Mouse (Mus musculus) cerebral cortex, adult 2 months (tissue): ENCODE results near the gene Rangap1.

Source experiments
- WGBS: fragments of 180-500 bp; shearing (Covaris S2); methylation state at CpG from one replicate; pipeline ENCODE4 v1.1.7; 2018; 5-methylcytosine and 5-hydroxymethylcytosine counted together

The Rangap1 gene

GRCm38 (mm10) chr15:81742368-81742767, 3.0 kb downstream of the Rangap1 start:
- WGBS = 48% methylated on average over 2 of the region's 2 CpGs

- WGBS = 13% methylated on average over 2 of the region's 2 CpGs
These were observed 5.4 kb downstream of the Rangap1 start for GRCm38 (mm10) chr15:81739924-81740323.

GRCm38 (mm10) chr15:81739296-81739695, 6.0 kb downstream of the Rangap1 start:
- WGBS = 81% methylated on average over 3 of the region's 3 CpGs

- 58% methylated on average over 3 of the region's 3 CpGs for WGBS
These were observed 10.3 kb downstream of the Rangap1 start for GRCm38 (mm10) chr15:81735075-81735474.

GRCm38 (mm10) chr15:81729792-81730635, 15.3 kb downstream of the Rangap1 start:
- WGBS = 6% methylated on average over 41 of the region's 41 CpGs

- whole genome bisulfite sequencing = under 1% methylated on average over 49 of the region's 49 CpGs
These were observed 16.0 kb downstream of the Rangap1 start for GRCm38 (mm10) chr15:81729241-81729791.

- WGBS = 96% methylated on average over 8 of the region's 8 CpGs
These were observed 19.4 kb downstream of the Rangap1 start for GRCm38 (mm10) chr15:81725965-81726364.

GRCm38 (mm10) chr15:81723653-81724052, 21.7 kb downstream of the Rangap1 start:
- WGBS = 93% methylated on average over 11 of the region's 11 CpGs

- WGBS = 86% methylated on average over 5 of the region's 5 CpGs
These were observed 23.0 kb downstream of the Rangap1 start for GRCm38 (mm10) chr15:81722361-81722760.

GRCm38 (mm10) chr15:81719139-81719531, 26.2 kb downstream of the Rangap1 start:
- 92% methylated on average over 6 of the region's 6 CpGs for WGBS

GRCm38 (mm10) chr15:81718336-81719138, 26.8 kb downstream of the Rangap1 start:
- 55% methylated on average over 9 of the region's 9 CpGs for WGBS

- 53% methylated on average over 6 of the region's 6 CpGs for WGBS
These were observed 31.6 kb downstream of the Rangap1 start for GRCm38 (mm10) chr15:81713742-81714141.

GRCm38 (mm10) chr15:81710801-81711200, 34.5 kb downstream of the Rangap1 start:
- 68% methylated on average over 4 of the region's 4 CpGs for WGBS

- WGBS = 97% methylated on average over 1 of the region's 1 CpGs
These were observed 35.6 kb downstream of the Rangap1 start for GRCm38 (mm10) chr15:81709686-81710085.

- 79% methylated on average over 11 of the region's 11 CpGs for WGBS
These were observed 36.3 kb downstream of the Rangap1 start for GRCm38 (mm10) chr15:81708991-81709390.

GRCm38 (mm10) chr15:81703094-81703489, 42.2 kb downstream of the Rangap1 start:
- 87% methylated on average over 3 of the region's 3 CpGs for whole genome bisulfite sequencing

GRCm38 (mm10) chr15:81702306-81703093, 42.8 kb downstream of the Rangap1 start:
- 83% methylated on average over 13 of the region's 13 CpGs for WGBS

GRCm38 (mm10) chr15:81701350-81701749, 44.0 kb downstream of the Rangap1 start:
- WGBS = 78% methylated on average over 4 of the region's 4 CpGs

- WGBS = 86% methylated on average over 8 of the region's 8 CpGs
These were observed 44.7 kb downstream of the Rangap1 start for GRCm38 (mm10) chr15:81700601-81701000.

GRCm38 (mm10) chr15:81700161-81700560, 45.2 kb downstream of the Rangap1 start:
- 87% methylated on average over 2 of the region's 2 CpGs for WGBS

- 54% methylated on average over 2 of the region's 2 CpGs for WGBS
These were observed 46.8 kb downstream of the Rangap1 start for GRCm38 (mm10) chr15:81698532-81698931.

- 46% methylated on average over 3 of the region's 3 CpGs for WGBS
These were observed 47.5 kb downstream of the Rangap1 start for GRCm38 (mm10) chr15:81697847-81698246.
